Mouse (Mus musculus): Measurements from ENCODE around the gene Mast4. TPM values are rescaled to one million over a fixed set of nuclear protein-coding genes. Genes with fewer than 3 reads are reported as not detected.
A peak's percentile ranks its signal among the peaks of the same experiment; 100 is the strongest.

The Mast4 gene
- total and polyA plus RNA-seq, 3 experiments, result 0.99 to 7.4 (median 6.1) TPM

GRCm38 (mm10) chr13:102906004-102906660 is 428.2 kb downstream of the Mast4 start (continued):
- TF ChIP-seq ELF1 (IDR thresholded peaks at IDR 0.05; ENCODE audit: low read depth, low read length), result peak; percentile 50; the same call in 1 of the 2 replicates
- peak; percentile 98 for TF ChIP-seq CHD1 (IDR thresholded peaks at IDR 0.05; ENCODE audit: low read depth, low read length)
- peak; percentile 21; the same call in 1 of the 2 replicates for TF ChIP-seq EP300 (IDR thresholded peaks at IDR 0.05; ENCODE audit: low read length)
- no peak for TF ChIP-seq ZKSCAN1 (IDR thresholded peaks at IDR 0.05; ENCODE audit: borderline replicate concordance, low read depth, low read length)
- TF ChIP-seq E2F4 (IDR thresholded peaks at IDR 0.05; ENCODE audit: insufficient replicate concordance, low read depth, low read length), result no peak
- 0 out of 2 replicates have a peak, but pooled peaks have one; percentile 58 for TF ChIP-seq MAX (IDR thresholded peaks at IDR 0.05; ENCODE audit: low read length)
- TF ChIP-seq JUND (conservative IDR thresholded peaks at IDR 0.05; ENCODE audit: low read depth, low read length), result 0 out of 2 replicates have a peak, but pooled peaks have one; percentile 12
- no peak; the same call in 1 of the 2 replicates for TF ChIP-seq POLR2AphosphoS2 (IDR thresholded peaks at IDR 0.05; ENCODE audit: low read depth, low read length)

GRCm38 (mm10) chr13:102905361-102905950 is 428.8 kb downstream of the Mast4 start:
- Histone ChIP-seq H3K4me1 (ENCODE audit: control insufficient read depth in 1 of 2, insufficient read depth in 2 of 2) (peaks cover 17 to 33% of the 10 kb centered on the region in 2 experiments), H3K27me3 (replicated peaks) (no peaks in the 10 kb centered on the region), H3K79me2 (replicated peaks; ENCODE audit: control insufficient read depth, extremely low read depth, insufficient read depth, poor library complexity, severe bottlenecking) (peaks cover 38% of the 10 kb centered on the region), H3K9ac (ENCODE audit: insufficient read depth, low read depth) (peak overlapping the region; percentile 72), H3K27ac (ENCODE audit: insufficient read depth, low read depth) (no peak overlapping the region), H3K36me3 (replicated peaks in 1 of 2; ENCODE audit: control insufficient read depth in 1 of 2, insufficient read depth in 1 of 2, low read length in 1 of 2) (peaks cover 0 to 2% of the 10 kb centered on the region in 2 experiments), H3K9me3 (replicated peaks; ENCODE audit: low read length) (peaks cover 2% of the 10 kb centered on the region), H3K4me2 (ENCODE audit: insufficient read depth, low read depth, poor library complexity, severe bottlenecking) (peak overlapping the region; percentile 92), H3K4me3 (replicated peaks in 1 of 3; ENCODE audit: low read depth in 2 of 3, low read length in 2 of 3, poor library complexity in 1 of 3) (peak overlapping the region; percentile 67 to 94 (median 72))
- in situ Hi-C loops (cut with MboI; ENCODE audit: low pct_ligation_motif_present, low pct_unique_long_range_greater_than_20kb, low sequenced_read_pairs), result loop anchor here (10.0 kb wide), 2 partner anchors 61 to 211 kb away; partner anchors contain the start of gene Cd180
- no peak for DNase-seq (ENCODE audit: extremely low read depth)
- dilution Hi-C loops (cut with MboI; ENCODE audit: extremely low pct_ligation_motif_present, extremely low pct_unique_long_range_greater_than_20kb, low sequenced_read_pairs), result no loop called here
- TF ChIP-seq HCFC1 (IDR thresholded peaks at IDR 0.05; ENCODE audit: low read depth, low read length) (no peak), BHLHE40 (IDR thresholded peaks at IDR 0.05; ENCODE audit: low read depth, low read length) (no peak), TCF12 (IDR thresholded peaks at IDR 0.05; ENCODE audit: low read depth, low read length) (no peak), MXI1 (IDR thresholded peaks at IDR 0.05; ENCODE audit: low read depth, low read length) (no peak), USF1 (IDR thresholded peaks at IDR 0.05; ENCODE audit: low read depth, low read length) (no peak), MAZ (IDR thresholded peaks at IDR 0.05; ENCODE audit: low read depth, low read length) (no peak), JUND (conservative IDR thresholded peaks at IDR 0.05; ENCODE audit: low read depth, low read length) (no peak), KAT2A (IDR thresholded peaks at IDR 0.05; ENCODE audit: insufficient replicate concordance, low read length) (no peak)

GRCm38 (mm10) chr13:102903689-102904088 is 430.6 kb downstream of the Mast4 start:
- Histone ChIP-seq H3K4me2 (ENCODE audit: insufficient read depth, low read depth, poor library complexity, severe bottlenecking) (peak overlapping the region; percentile 79), H3K4me1 (ENCODE audit: control insufficient read depth in 1 of 2, insufficient read depth in 2 of 2) (peaks cover 24 to 50% of the 10 kb centered on the region in 2 experiments), H3K9me3 (replicated peaks; ENCODE audit: low read length) (no peaks in the 10 kb centered on the region), H3K4me3 (replicated peaks in 1 of 3; ENCODE audit: low read depth in 2 of 3, low read length in 2 of 3, poor library complexity in 1 of 3) (peak overlapping the region in 1 of 3 experiments; percentile 3), H3K27me3 (replicated peaks) (no peaks in the 10 kb centered on the region), H3K36me3 (replicated peaks in 1 of 2; ENCODE audit: control insufficient read depth in 1 of 2, insufficient read depth in 1 of 2, low read length in 1 of 2) (peaks cover 0 to 2% of the 10 kb centered on the region in 2 experiments), H3K79me2 (replicated peaks; ENCODE audit: control insufficient read depth, extremely low read depth, insufficient read depth, poor library complexity, severe bottlenecking) (peaks cover 42% of the 10 kb centered on the region), H3K27ac (ENCODE audit: insufficient read depth, low read depth) (peak overlapping the region; percentile 22; the same call in 1 of the 2 replicates), H3K9ac (ENCODE audit: insufficient read depth, low read depth) (no peak overlapping the region)
- TF ChIP-seq PAX5 (IDR thresholded peaks at IDR 0.05; ENCODE audit: low read length), result no peak
- TF ChIP-seq NRF1 (IDR thresholded peaks at IDR 0.05; ENCODE audit: low read depth, low read length), result no peak
- TF ChIP-seq GABPA (IDR thresholded peaks at IDR 0.05; ENCODE audit: insufficient replicate concordance, low read depth, low read length), result no peak
- TF ChIP-seq USF1 (IDR thresholded peaks at IDR 0.05; ENCODE audit: low read depth, low read length), result no peak
- no peak for TF ChIP-seq MAX (IDR thresholded peaks at IDR 0.05; ENCODE audit: low read length)
- TF ChIP-seq JUND (conservative IDR thresholded peaks at IDR 0.05; ENCODE audit: low read depth, low read length), result no peak
- dilution Hi-C loops (cut with MboI; ENCODE audit: extremely low pct_ligation_motif_present, extremely low pct_unique_long_range_greater_than_20kb, low sequenced_read_pairs) (no loop called here), in situ Hi-C loops (cut with MboI; ENCODE audit: low pct_ligation_motif_present, low pct_unique_long_range_greater_than_20kb, low sequenced_read_pairs) (loop anchor here (10.0 kb wide), 2 partner anchors 59 to 209 kb away; partner anchors contain the start of gene Cd180)
- no peak for DNase-seq (ENCODE audit: extremely low read depth)

All from CH12.LX (cell line).